15 mouse cellular contexts compared by ENCODE assay signal in the genomic region with DNA sequence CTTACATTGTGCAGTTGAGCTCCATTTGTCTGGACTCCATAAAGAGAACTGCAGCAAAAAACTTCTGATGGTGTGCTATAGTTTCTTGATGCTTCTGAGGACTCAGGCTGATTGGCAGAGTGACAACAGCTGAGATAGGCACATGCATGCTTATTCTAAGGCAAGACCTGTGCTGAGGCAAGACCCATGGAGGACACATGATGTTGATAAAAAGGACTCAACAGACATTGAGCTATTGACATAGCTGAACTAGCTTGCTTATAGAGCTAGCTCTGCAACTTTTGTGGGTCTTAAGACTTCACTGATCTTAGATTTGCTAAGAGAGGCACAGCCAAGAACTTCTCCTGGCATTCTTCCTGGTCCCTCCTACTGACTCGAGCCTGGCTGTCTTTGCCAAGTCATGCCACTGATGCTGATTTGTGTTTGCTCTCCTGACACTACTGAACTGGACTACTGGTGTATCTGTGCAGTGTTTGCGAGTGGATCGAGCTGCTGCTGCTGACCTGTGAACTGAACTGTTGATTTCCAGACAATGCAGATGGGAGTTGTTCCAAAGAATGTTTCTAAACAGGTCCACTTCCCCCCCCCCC.
DNase-seq lines count a peak whose midpoint lies in the region.
"Had no signal": no experiment of that assay in that cellular context is flagged by ENCODE, and none has a peak within 500 bp of the region (broad histone marks: within the 10 kb centered on the region; RNA-seq: fewer than 3 reads in every experiment).

No protein-coding gene starts in this region.

- peak; percentile 19 for DNase-seq in kidney, adult 18-20 months
- no peak for DNase-seq in kidney, postnatal 4 days
- DNase-seq in lung, postnatal 14 days, result peak; percentile 1
- no peak for DNase-seq in lung, postnatal 4 days
- DNase-seq in kidney, postnatal 25 days, result peak; percentile 24 to 38
- no peak for DNase-seq in cerebellum, adult 11 months
- no peak for DNase-seq in spleen, adult 18-20 months
- DNase-seq: adrenal gland, postnatal 25 days; cerebellum, adult 18-20 months; cerebellum, postnatal 36 days; gastrocnemius, adult 2 months; heart, postnatal 36 days; left cerebral cortex, postnatal 4 days; right cerebral cortex, postnatal 14 days; thymus, adult 2 months had no signal

Comparison
In these comparisons a context has a peak if more than half of its experiments do, and no peak if none do; other contexts are left out.
1. DNase-seq: peak in kidney, adult 18-20 months (single experiment), lung, postnatal 14 days (single experiment) and kidney, postnatal 25 days (2 of 2); none in kidney, postnatal 4 days (0 of 2), lung, postnatal 4 days (0 of 2), cerebellum, adult 11 months (single experiment) and spleen, adult 18-20 months (0 of 2).